Mouse (Mus musculus): ENCODE results near the gene Lingo3.
A peak's percentile ranks its signal among the peaks of the same experiment; 100 is the strongest.

- TF ChIP-seq CTCF (IDR thresholded peaks at IDR 0.05; ENCODE audit: control insufficient read depth, insufficient read depth, low read length), result peak; percentile 91
- TF ChIP-seq POLR2A (IDR thresholded peaks at IDR 0.05; ENCODE audit: borderline replicate concordance, control insufficient read depth, low read depth, low read length), result peak; percentile 14; the same call in 1 of the 2 replicates
Measured at GRCm38 (mm10) chr10:80881301-80881700, 37.5 kb upstream of the Lingo3 start.
